Mouse (Mus musculus) testis, adult 2 months (tissue): ENCODE results near the gene Hoxd3. TPM values are rescaled to one million over a fixed set of nuclear protein-coding genes. Genes with fewer than 3 reads are reported as not detected.

ENCODE experiments used
- H3K27ac ChIP-seq: fragments of 200-500 bp; 2 replicates; pipeline ENCODE4 v1.5.1; 2012; ENCODE audit warnings: low read depth, low read length; ENCODE audit not compliant: control insufficient read depth, insufficient read depth
- H3K27me3 ChIP-seq: fragments of 200-500 bp; 2 replicates; pipeline ENCODE4 v1.6.1; 2012; ENCODE audit warnings: mild to moderate bottlenecking, low read length, moderate library complexity; ENCODE audit not compliant: control insufficient read depth, insufficient read depth
- H3K36me3 ChIP-seq: fragments of 200-500 bp; 2 replicates; pipeline ENCODE4 v1.6.1; 2012; ENCODE audit warnings: mild to moderate bottlenecking, low read length; ENCODE audit not compliant: control insufficient read depth, insufficient read depth
- H3K4me1 ChIP-seq: fragments of 200-500 bp; 2 replicates; pipeline ENCODE4 v1.6.1; 2012; ENCODE audit warnings: low read length; ENCODE audit not compliant: control insufficient read depth, insufficient read depth
- H3K4me3 ChIP-seq: fragments of 200-500 bp; 2 replicates; pipeline ENCODE4 v1.5.1; 2012; ENCODE audit warnings: low read depth, mild to moderate bottlenecking, low read length, moderate library complexity, mixed read lengths; ENCODE audit not compliant: control insufficient read depth
- CTCF ChIP-seq: fragments of 200-500 bp; IDR thresholded peaks from 2 replicates; pipeline ENCODE4 v1.5.1; 2012; ENCODE audit warnings: low read depth, mild to moderate bottlenecking, inconsistent platforms, low read length, moderate library complexity; ENCODE audit not compliant: control insufficient read depth, insufficient read depth, insufficient replicate concordance
- POLR2A ChIP-seq: fragments of 200-500 bp; IDR thresholded peaks from 2 replicates; pipeline ENCODE4 v1.6.1; 2012; ENCODE audit warnings: low read depth, mild to moderate bottlenecking, inconsistent platforms, low read length, moderate library complexity; ENCODE audit not compliant: control insufficient read depth
- polyA plus RNA-seq: library from polyadenylated mRNA; depleted of rRNA; stranded (reverse); fragments of >200 nt; gene quantifications from 2 replicates; pipeline ENCODE4 v1.2.3, GENCODE M21; 2012

The Hoxd3 gene
- polyA plus RNA-seq, 1 experiment, result 0.48 TPM

DNA sequence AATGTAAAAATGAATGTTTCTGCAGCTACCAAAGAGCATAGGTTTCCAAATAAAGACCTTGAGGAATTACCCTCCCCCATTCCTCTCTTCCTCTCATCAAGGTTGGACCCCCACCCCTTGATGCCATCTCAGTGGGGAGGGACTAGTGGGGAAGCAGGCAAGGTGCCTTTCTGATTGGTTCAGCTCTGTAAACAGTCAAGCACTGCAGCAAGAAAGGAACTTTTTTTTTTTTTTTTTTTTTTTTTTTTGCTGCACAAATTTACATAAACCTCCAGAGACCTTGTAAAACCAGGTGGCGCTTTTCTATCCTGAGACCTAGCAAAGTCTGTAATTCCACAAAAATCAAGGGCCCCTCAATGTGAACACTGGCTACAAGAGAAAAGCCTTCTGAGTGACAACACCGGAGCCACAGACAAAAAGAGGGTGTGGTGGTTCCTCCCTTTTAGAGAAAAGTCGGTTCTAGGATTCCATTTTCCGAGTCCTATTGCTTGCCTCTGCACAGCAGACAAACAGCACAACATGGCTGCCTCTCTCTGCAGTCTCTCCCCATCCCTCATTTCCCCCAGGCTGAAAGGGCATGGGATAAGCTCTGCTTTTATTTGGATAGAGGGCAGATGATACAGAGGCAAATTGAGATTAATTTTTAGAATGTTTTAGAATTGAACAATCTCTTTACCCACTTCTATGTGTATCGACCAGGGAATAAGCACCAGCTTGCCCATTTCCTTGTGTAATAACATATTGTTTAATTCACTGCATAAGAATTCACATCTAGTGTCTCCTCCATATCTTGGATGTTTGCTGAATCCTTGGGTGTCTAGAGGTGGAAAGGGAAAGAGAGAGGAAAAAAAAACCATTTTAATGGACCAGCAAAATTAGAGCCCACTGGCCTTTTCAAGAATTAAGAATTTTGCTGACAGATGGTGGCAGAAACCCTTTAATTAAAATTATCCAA is 2.0 kb upstream of the Hoxd3 start:
- no peak overlapping the region for H3K4me3 ChIP-seq
- TF ChIP-seq CTCF (no peak), POLR2A (no peak)
- H3K4me1 ChIP-seq, result peaks cover 16% of the 10 kb centered on the region
- H3K27ac ChIP-seq, result no peak overlapping the region
- H3K27me3 ChIP-seq, result peaks cover 7% of the 10 kb centered on the region; the same call in 1 of the 2 replicates
- H3K36me3 ChIP-seq, result no peaks in the 10 kb centered on the region; the same call in 1 of the 2 replicates

GRCm38 (mm10) chr2:74710929-74711543 is 691 bp upstream of the Hoxd3 start:
- TF ChIP-seq POLR2A (no peak), CTCF (no peak)
- Histone ChIP-seq H3K36me3 (no peaks in the 10 kb centered on the region; the same call in 1 of the 2 replicates), H3K4me3 (peak overlapping the region; percentile 78), H3K27me3 (peaks cover 7% of the 10 kb centered on the region; the same call in 1 of the 2 replicates), H3K4me1 (peaks cover 26% of the 10 kb centered on the region), H3K27ac (peak overlapping the region; percentile 79)

DNA sequence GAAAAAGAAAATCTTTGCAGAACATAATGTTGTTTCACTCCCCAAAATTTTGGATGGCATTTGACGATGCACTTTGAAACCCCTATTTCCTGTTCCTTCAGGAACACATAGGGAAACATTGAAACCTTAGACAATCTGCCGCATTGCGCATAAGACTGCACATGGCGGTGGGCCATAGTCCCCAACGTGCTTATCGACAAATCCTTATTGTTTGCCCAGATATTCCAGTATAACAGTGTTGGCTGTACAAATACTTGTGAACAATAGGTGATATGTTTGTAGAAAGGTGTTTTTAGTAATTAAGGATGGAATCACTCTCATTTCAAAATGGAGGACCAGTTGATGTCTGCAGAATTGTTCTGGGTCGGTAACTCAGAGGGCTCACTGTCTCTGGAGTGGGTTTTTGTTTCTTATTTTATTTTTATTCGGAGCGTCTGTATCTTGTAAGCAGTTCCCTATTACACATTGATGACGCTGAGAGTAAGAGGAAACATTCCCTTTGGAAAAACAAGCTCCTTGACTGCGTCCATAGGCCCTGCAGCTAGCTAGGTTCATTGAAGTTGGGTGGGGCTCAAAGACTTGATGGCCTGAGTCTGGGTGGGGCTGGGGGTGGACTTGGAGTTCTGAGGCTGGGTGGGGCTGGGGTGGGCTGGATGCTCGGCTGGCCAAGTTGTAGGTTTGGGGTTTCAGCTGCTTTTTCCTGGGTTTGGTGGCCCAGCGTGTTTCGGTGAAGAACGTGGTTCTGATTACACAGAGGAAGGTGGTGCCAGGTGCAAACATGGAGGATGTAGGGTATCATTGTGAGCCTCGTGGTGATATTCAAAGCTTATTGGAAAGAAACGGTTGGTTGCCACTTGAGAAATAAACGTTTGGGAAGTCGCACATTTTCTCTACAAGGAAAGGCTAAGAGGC is 1.8 kb downstream of the Hoxd3 start:
- TF ChIP-seq POLR2A (no peak), CTCF (no peak)
- peak overlapping the region; percentile 36; the same call in 1 of the 2 replicates for H3K4me3 ChIP-seq
- H3K27me3 ChIP-seq, result peaks cover 7% of the 10 kb centered on the region; the same call in 1 of the 2 replicates
- peaks cover 28% of the 10 kb centered on the region for H3K4me1 ChIP-seq
- no peaks in the 10 kb centered on the region for H3K36me3 ChIP-seq
- H3K27ac ChIP-seq, result peak overlapping the region; percentile 57; the same call in 1 of the 2 replicates

- Histone ChIP-seq H3K27ac (peak overlapping the region; percentile 57; the same call in 1 of the 2 replicates), H3K27me3 (peaks cover 7% of the 10 kb centered on the region; the same call in 1 of the 2 replicates), H3K36me3 (no peaks in the 10 kb centered on the region), H3K4me1 (peaks cover 28% of the 10 kb centered on the region), H3K4me3 (no peak overlapping the region)
- TF ChIP-seq CTCF (no peak), POLR2A (no peak)
These were observed 2.5 kb downstream of the Hoxd3 start for GRCm38 (mm10) chr2:74714156-74714789.

- peak overlapping the region; percentile 90 for H3K27ac ChIP-seq
- peaks cover 28% of the 10 kb centered on the region for H3K4me1 ChIP-seq
- H3K36me3 ChIP-seq, result no peaks in the 10 kb centered on the region
- no peak for TF ChIP-seq CTCF
- TF ChIP-seq POLR2A, result peak; percentile 41; the same call in 1 of the 2 replicates
- H3K4me3 ChIP-seq, result peak overlapping the region; percentile 78
- peaks cover 7% of the 10 kb centered on the region; the same call in 1 of the 2 replicates for H3K27me3 ChIP-seq
These were observed 3.2 kb downstream of the Hoxd3 start for GRCm38 (mm10) chr2:74714881-74715280.

DNA sequence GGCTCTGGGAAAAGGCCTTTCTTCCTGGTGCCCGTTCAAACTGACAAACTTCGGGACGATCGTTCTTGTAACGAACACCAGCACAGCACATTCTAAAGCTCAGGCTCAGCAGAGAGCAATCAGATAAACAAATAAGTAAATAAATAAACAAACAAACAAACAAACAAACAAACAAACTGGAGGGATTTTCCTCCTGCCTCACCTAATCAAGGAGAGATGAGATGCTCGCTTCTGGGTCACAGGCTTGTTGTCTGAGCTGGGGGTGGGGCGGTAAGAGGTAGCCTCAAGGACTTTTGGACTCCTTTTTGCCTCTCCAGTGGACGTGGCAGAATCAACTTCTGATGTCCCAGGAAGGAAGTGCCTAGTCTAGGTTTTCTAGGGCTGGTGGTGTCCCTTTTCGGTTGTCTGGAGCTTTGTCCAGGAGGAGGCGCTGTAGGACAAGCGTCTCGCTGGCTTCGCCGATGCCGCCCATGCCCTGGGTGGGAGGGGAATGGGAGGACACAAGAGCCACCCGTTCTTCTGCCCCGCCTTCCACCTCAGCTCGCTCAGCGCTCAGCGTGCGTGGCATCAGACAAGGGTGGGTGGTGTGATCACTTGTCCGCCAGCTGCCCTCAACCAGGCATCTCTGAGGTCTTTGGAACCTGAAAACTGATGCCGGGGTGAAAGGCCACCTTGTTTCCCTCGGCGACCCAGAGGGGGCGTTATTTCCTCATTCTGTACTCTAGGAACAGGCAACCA is 3.9 kb downstream of the Hoxd3 start:
- H3K36me3 ChIP-seq, result no peaks in the 10 kb centered on the region
- H3K27me3 ChIP-seq, result peaks cover 7% of the 10 kb centered on the region; the same call in 1 of the 2 replicates
- peak overlapping the region; percentile 78 for H3K4me3 ChIP-seq
- TF ChIP-seq POLR2A (peak; percentile 59), CTCF (peak; percentile 85)
- H3K27ac ChIP-seq, result peak overlapping the region; percentile 90
- H3K4me1 ChIP-seq, result peaks cover 28% of the 10 kb centered on the region
